Mouse (Mus musculus) hindbrain, embryonic 13.5 days (tissue): ENCODE results near the gene Farp2. TPM values are rescaled to one million over a fixed set of nuclear protein-coding genes. Genes with fewer than 3 reads are reported as not detected.

Experiments
- ATAC-seq: fragments of 200-750 bp; cut with Nextera tagmentation; 2 replicates; pipeline ENCODE4 v1.8.0; 2017; ENCODE audit warnings: moderate TSS enrichment; ENCODE audit not compliant: low FRiP score
- H3K27ac ChIP-seq: fragments of 300-500 bp; sonication (generic); 2 replicates; pipeline ENCODE4 v1.5.1; 2015; ENCODE audit warnings: inconsistent platforms, mild to moderate bottlenecking, moderate library complexity
- H3K27me3 ChIP-seq: fragments of 300-500 bp; sonication (generic); 2 replicates; pipeline ENCODE4 v1.6.1; 2015; ENCODE audit warnings: mild to moderate bottlenecking, inconsistent platforms
- H3K36me3 ChIP-seq: fragments of 300-500 bp; sonication (generic); 2 replicates; pipeline ENCODE4 v1.6.1; 2015; ENCODE audit warnings: mild to moderate bottlenecking, inconsistent platforms
- H3K4me1 ChIP-seq: fragments of 300-500 bp; sonication (generic); replicated peaks from 2 replicates; pipeline ENCODE4 v1.6.1; 2015; ENCODE audit warnings: inconsistent platforms
- H3K4me2 ChIP-seq: fragments of 300-500 bp; sonication (generic); 2 replicates; pipeline ENCODE4 v1.6.1; 2015; ENCODE audit warnings: inconsistent platforms, mild to moderate bottlenecking, moderate library complexity
- H3K4me3 ChIP-seq: fragments of 300-500 bp; sonication (generic); 2 replicates; pipeline ENCODE4 v1.5.1; 2015; ENCODE audit warnings: mild to moderate bottlenecking, inconsistent platforms
- H3K9ac ChIP-seq: fragments of 300-500 bp; sonication (generic); 2 replicates; pipeline ENCODE4 v1.6.1; 2015; ENCODE audit warnings: mild to moderate bottlenecking, inconsistent platforms
- H3K9me3 ChIP-seq: fragments of 300-500 bp; sonication (generic); 2 replicates; pipeline ENCODE4 v1.6.1; 2016; ENCODE audit warnings: inconsistent platforms
- WGBS: fragments of 180-500 bp; shearing (Covaris S2); methylation state at CpG from one replicate; pipeline ENCODE4 v1.1.7; 2015; 5-methylcytosine and 5-hydroxymethylcytosine counted together
- polyA plus RNA-seq: library from polyadenylated mRNA; unstranded; fragments of >200 nt; fragmentation: Nextera tagmentation; extraction: Ambion mirVana; gene quantifications from 2 replicates; pipeline ENCODE4 v1.2.1, GENCODE M21; 2015

Farp2 gene
- polyA plus RNA-seq, 1 experiment from 2014 or later, result 5.9 TPM

- ATAC-seq, result no peak
- Histone ChIP-seq H3K36me3 (peaks cover 44% of the 10 kb centered on the region), H3K9ac (no peak overlapping the region), H3K4me3 (no peak overlapping the region), H3K4me1 (no peaks in the 10 kb centered on the region), H3K4me2 (no peak overlapping the region), H3K27me3 (no peaks in the 10 kb centered on the region), H3K9me3 (no peaks in the 10 kb centered on the region), H3K27ac (no peak overlapping the region)
- 91% methylated on average over 4 of the region's 4 CpGs for WGBS
Measured at GRCm38 (mm10) chr1:93618059-93618748, 106.3 kb downstream of the Farp2 start.

- H3K36me3 ChIP-seq, result peaks cover 51% of the 10 kb centered on the region
- ATAC-seq, result peak; percentile 49
Measured at GRCm38 (mm10) chr1:93618948-93619347, 107.1 kb downstream of the Farp2 start.

DNA sequence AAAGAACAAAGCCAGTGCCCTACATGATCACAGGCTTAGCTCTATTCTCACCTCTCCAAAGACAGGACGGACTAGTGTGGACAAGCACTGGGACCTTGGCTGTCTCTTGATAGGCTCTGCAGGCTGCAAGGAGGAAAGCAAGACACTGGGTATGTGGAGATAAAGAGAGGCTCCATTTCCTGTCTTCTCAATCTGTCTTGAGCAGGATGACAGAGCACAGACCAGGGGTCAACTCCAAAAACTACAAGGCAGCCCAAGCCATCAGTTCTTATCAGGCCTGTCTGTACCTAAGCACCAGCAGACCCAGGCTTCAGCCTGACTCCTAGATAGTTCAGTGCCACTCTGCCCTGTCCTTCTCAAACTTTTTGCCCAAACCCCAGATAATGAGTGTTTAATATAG is 112.6 kb downstream of the Farp2 start:
- Histone ChIP-seq H3K36me3 (peaks cover 98% of the 10 kb centered on the region), H3K9ac (no peak overlapping the region), H3K4me1 (no peaks in the 10 kb centered on the region), H3K4me3 (no peak overlapping the region), H3K9me3 (no peaks in the 10 kb centered on the region), H3K27ac (no peak overlapping the region), H3K4me2 (no peak overlapping the region), H3K27me3 (no peaks in the 10 kb centered on the region)
- ATAC-seq, result no peak
- WGBS, result 100% methylated on average over 1 of the region's 1 CpGs

More at GRCm38 (mm10) chr1:93618948-93619347, 107.1 kb downstream of the Farp2 start:
- no peak overlapping the region for H3K9ac ChIP-seq
- H3K4me3 ChIP-seq, result no peak overlapping the region
- no peak overlapping the region for H3K4me2 ChIP-seq
- H3K27ac ChIP-seq, result no peak overlapping the region
- no peaks in the 10 kb centered on the region for H3K9me3 ChIP-seq
- H3K27me3 ChIP-seq, result no peaks in the 10 kb centered on the region
- 90% methylated on average over 5 of the region's 5 CpGs for WGBS
- no peaks in the 10 kb centered on the region for H3K4me1 ChIP-seq

- no peak overlapping the region for H3K4me2 ChIP-seq
- no peaks in the 10 kb centered on the region for H3K27me3 ChIP-seq
- H3K36me3 ChIP-seq, result peaks cover 55% of the 10 kb centered on the region
- ATAC-seq, result no peak
- H3K9ac ChIP-seq, result no peak overlapping the region
- no peaks in the 10 kb centered on the region for H3K9me3 ChIP-seq
- WGBS, result 92% methylated on average over 3 of the region's 3 CpGs
- no peak overlapping the region for H3K4me3 ChIP-seq
- H3K27ac ChIP-seq, result no peak overlapping the region
- H3K4me1 ChIP-seq, result peaks cover 27% of the 10 kb centered on the region
Measured at GRCm38 (mm10) chr1:93630796-93631195, 118.9 kb downstream of the Farp2 start.

GRCm38 (mm10) chr1:93632723-93633122 is 120.8 kb downstream of the Farp2 start:
- Histone ChIP-seq H3K4me1 (peaks cover 34% of the 10 kb centered on the region), H3K9ac (no peak overlapping the region), H3K4me2 (peak overlapping the region; percentile 16; the same call in 1 of the 2 replicates), H3K36me3 (peaks cover 36% of the 10 kb centered on the region), H3K27me3 (no peaks in the 10 kb centered on the region), H3K4me3 (no peak overlapping the region), H3K27ac (no peak overlapping the region), H3K9me3 (no peaks in the 10 kb centered on the region)
- 99% methylated on average over 3 of the region's 3 CpGs for WGBS
- ATAC-seq, result no peak

- H3K27me3 ChIP-seq, result no peaks in the 10 kb centered on the region
- peaks cover 34% of the 10 kb centered on the region for H3K4me1 ChIP-seq
- H3K4me2 ChIP-seq, result peak overlapping the region; percentile 86
- H3K36me3 ChIP-seq, result peaks cover 19% of the 10 kb centered on the region
- peak overlapping the region; percentile 94 for H3K27ac ChIP-seq
- H3K4me3 ChIP-seq, result peak overlapping the region; percentile 99
- WGBS, result 6% methylated on average over 6 of the region's 6 CpGs
- H3K9ac ChIP-seq, result peak overlapping the region; percentile 98
- H3K9me3 ChIP-seq, result no peaks in the 10 kb centered on the region
- ATAC-seq, result no peak
Measured at GRCm38 (mm10) chr1:93634481-93634891, 122.6 kb downstream of the Farp2 start.

DNA sequence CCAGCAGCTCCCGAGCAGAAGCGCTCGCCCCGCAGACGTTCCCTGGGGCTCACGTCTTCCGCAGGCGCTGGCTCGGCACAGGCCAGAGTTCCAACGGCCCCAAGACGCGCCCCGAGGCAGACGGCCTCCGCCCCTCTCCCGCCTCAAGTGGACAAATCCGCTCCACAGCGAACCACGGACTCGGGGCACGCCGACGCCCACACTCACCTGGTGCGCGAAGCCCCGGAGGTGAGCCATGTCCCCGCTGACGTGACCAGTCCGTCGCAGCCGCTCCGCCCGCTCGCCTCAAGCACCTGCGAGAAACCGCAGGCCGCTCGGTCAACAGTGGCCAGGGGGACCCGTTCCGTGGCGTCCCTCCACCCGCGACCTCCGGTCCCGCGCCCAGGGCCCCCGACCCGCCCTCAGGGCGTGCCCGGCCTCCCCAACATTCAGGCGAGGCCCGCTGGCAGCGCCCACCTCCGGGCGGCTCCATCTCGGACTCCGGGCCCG is 123.3 kb downstream of the Farp2 start:
- H3K9me3 ChIP-seq, result no peaks in the 10 kb centered on the region
- no peaks in the 10 kb centered on the region for H3K27me3 ChIP-seq
- ATAC-seq, result peak; percentile 19
- H3K36me3 ChIP-seq, result peaks cover 19% of the 10 kb centered on the region
- WGBS, result under 1% methylated on average over 57 of the region's 58 CpGs
- H3K27ac ChIP-seq, result peak overlapping the region; percentile 94
- peak overlapping the region; percentile 98 for H3K9ac ChIP-seq
- peaks cover 34% of the 10 kb centered on the region for H3K4me1 ChIP-seq
- peak overlapping the region; percentile 86 for H3K4me2 ChIP-seq
- peak overlapping the region; percentile 99 for H3K4me3 ChIP-seq

DNA sequence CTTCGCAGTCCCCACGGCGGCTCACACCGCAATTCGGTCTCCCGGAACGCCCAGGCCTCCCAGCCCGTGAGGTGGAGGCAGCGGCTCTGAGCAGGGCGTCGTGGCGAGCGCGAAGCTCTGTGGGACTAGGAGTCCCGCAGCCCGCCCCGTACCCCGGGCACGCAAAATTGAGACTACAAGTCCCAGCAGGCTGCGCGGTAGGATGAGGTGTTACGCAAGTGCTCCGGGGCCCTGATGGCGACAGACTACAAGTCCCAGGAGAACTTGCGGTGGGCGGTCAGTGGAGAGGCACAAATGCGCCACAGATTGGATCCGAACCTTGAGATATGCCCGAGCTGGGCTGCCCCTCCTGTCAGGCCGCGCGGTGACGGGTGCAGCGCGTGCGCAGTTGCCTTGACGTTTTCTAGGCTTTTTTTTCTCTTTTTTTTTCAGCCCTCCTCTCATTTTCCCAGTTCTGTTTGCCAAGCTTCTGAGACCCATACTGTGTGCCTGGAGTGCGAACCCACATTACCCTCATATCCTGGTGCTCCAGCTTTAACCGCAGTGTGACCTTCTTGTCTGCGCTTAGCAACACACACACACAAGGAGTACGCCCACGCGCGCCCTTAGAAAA is 123.8 kb downstream of the Farp2 start:
- Histone ChIP-seq H3K4me3 (peak overlapping the region; percentile 99), H3K9me3 (no peaks in the 10 kb centered on the region), H3K36me3 (peaks cover 15% of the 10 kb centered on the region), H3K27me3 (no peaks in the 10 kb centered on the region), H3K9ac (peak overlapping the region; percentile 98), H3K27ac (peak overlapping the region; percentile 94), H3K4me2 (peak overlapping the region; percentile 86), H3K4me1 (peaks cover 34% of the 10 kb centered on the region)
- ATAC-seq, result peak; percentile 98
- 3% methylated on average over 44 of the region's 44 CpGs for WGBS

- no peaks in the 10 kb centered on the region for H3K27me3 ChIP-seq
Measured at GRCm38 (mm10) chr1:93636211-93636897, 124.5 kb downstream of the Farp2 start.

GRCm38 (mm10) chr1:93641978-93642377 is 130.1 kb downstream of the Farp2 start:
- no peaks in the 10 kb centered on the region for H3K36me3 ChIP-seq
- H3K27ac ChIP-seq, result no peak overlapping the region
- WGBS, result 91% methylated on average over 2 of the region's 2 CpGs
- H3K9me3 ChIP-seq, result no peaks in the 10 kb centered on the region
- no peaks in the 10 kb centered on the region for H3K27me3 ChIP-seq
- ATAC-seq, result no peak
- H3K4me2 ChIP-seq, result no peak overlapping the region
- H3K4me1 ChIP-seq, result no peaks in the 10 kb centered on the region
- H3K9ac ChIP-seq, result no peak overlapping the region
- H3K4me3 ChIP-seq, result no peak overlapping the region

More at GRCm38 (mm10) chr1:93636211-93636897, 124.5 kb downstream of the Farp2 start:
- Histone ChIP-seq H3K9ac (peak overlapping the region; percentile 70), H3K4me3 (peak overlapping the region; percentile 99), H3K36me3 (peaks cover 10% of the 10 kb centered on the region; the same call in 1 of the 2 replicates), H3K9me3 (no peaks in the 10 kb centered on the region), H3K4me1 (peaks cover 34% of the 10 kb centered on the region), H3K27ac (peak overlapping the region; percentile 87), H3K4me2 (peak overlapping the region; percentile 68)
- peak; percentile 34 for ATAC-seq
- 32% methylated on average over 7 of the region's 7 CpGs for WGBS

DNA sequence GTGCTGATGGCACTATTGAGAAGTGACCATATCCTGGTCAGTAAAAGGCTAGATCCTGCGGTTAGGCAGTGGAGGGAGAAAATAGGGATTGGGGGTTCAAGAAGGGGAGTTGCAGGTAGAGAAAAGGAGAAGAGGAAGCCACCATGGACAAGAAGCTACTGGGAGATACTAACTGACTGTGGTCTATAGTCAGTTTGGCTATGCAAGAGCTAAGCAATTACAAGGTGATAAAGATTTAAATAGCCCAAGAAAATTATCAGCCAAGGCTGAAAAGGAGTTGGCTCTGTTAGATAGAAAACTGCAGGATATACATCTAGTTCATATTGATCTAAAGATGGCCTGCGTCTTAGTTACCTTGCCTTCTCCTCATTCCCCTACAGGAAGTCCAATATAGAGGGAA is 130.8 kb downstream of the Farp2 start:
- Histone ChIP-seq H3K4me2 (no peak overlapping the region), H3K36me3 (no peaks in the 10 kb centered on the region), H3K4me1 (no peaks in the 10 kb centered on the region), H3K27me3 (no peaks in the 10 kb centered on the region), H3K27ac (no peak overlapping the region), H3K9me3 (no peaks in the 10 kb centered on the region), H3K9ac (no peak overlapping the region), H3K4me3 (no peak overlapping the region)
- ATAC-seq, result no peak
- 89% methylated on average over 2 of the region's 2 CpGs for WGBS

GRCm38 (mm10) chr1:93649604-93650172 is 137.8 kb downstream of the Farp2 start:
- ATAC-seq, result no peak
- Histone ChIP-seq H3K4me3 (no peak overlapping the region), H3K9me3 (0 out of 2 replicates have a peak, but pooled peaks cover 4% of the 10 kb centered on the region), H3K4me2 (no peak overlapping the region), H3K9ac (no peak overlapping the region), H3K4me1 (no peaks in the 10 kb centered on the region), H3K27ac (no peak overlapping the region), H3K36me3 (no peaks in the 10 kb centered on the region), H3K27me3 (no peaks in the 10 kb centered on the region)
- WGBS, result 83% methylated on average over 5 of the region's 5 CpGs
